Mouse (Mus musculus): Measurements from ENCODE around the gene Fam43a.
A peak's percentile ranks its signal among the peaks of the same experiment; 100 is the strongest.

Fam43a gene

DNA sequence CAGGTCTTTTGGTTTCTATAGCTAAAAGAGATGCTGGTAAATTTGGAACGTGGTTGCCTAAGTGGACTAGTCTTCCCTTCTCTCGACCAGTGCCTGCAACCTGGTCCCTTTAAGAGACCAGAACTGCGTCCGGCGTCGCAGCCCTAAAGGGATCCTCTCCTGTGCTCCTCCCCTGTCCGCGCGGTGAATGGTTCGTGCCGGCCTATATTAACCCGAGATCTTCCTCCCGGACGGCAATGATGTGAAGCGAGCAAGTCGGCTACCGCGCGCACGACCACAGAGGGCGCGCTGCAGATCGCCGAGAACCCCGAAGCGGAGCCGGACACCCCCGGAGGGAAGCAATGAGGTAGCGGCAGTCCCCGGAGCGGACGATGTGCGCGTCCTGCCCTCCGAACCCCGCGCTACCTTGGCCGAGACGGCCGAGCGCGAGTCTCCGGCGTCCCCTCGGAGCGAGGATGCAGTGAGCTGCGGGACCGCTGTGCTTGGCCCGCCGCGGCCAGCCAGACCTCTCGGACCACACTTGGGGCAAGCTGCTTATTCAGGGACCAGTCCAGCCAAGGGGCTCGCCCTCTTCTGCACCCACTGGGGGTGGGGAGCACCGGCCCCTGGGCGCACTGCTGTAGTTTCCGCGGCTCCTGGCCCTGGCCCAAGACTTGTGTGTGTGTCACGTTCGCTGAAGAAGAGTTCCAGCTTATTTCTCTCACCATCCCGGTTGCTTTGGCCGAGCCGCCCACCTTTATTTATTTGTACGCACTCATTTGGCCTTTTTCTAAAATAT is at the start of gene Fam43a:
TSS of gene Fam43a (plus strand) at position 233 of the 778 bp plus-strand sequence.
- DNase-seq, result peak; percentile 95 to 96

DNA sequence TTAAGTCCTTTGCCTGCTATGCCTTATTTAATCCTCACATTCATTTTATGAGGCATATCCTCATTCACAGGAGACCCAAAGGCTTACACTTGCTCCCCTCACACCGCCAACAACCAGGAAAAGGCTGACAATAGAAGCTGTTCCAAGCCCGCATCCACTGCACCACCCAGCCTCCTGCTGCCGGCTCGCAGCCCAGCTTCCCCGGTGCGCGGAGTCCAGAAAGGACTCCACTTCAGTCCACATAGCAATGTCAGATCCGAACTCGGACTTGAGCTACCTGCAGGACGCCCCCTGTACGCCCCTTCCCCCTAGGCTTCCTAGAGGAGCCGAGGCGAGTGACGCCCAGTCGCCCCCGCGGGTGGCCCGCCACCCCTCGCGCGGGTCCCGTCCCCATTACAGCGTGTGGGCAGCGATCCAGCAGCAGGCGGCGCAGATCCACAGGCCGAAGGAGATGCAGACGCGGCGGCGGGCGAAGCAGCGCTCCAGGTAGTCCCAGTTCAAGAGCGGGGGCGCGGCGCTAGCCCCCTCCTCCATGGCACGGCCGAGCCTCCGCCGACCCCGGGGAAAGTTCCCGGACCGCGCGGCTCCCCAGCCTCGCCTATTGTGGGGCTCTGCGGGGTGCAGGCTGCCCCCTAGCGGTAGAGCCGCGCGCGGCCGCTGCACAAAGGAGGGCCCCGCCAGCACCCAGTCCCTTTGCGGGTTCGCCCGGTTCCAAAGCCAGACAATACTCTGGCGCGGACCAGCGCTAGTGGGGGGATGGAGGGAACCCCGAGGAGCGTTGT is 49.4 kb upstream of the Fam43a start:
- DNase-seq, result peak; percentile 85 to 86

DNA sequence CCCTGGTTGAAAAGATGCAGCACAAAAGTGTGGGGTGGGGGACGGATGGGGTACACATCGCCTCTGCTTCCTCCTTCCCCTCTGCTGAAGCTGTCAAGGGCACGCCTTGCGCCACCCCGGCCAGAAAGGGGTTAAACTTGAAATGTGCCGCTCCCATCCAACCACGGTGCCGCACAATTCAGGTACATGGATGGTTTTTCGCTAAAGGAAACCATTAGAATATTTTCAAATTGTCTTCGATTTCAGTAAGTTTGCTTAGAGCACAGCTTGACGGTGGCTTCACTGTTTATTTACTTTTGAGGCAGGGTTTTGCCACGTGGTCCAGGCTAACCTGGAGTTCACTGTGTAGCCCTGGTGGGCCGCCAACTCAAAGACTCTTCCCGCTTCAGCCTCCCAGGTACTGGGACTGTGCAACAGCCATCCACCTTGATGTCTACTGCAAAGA is 48.8 kb upstream of the Fam43a start, which contains the start of gene Tmem44:
TSS of gene Tmem44 (minus strand) at position 95 of the 445 bp plus-strand sequence.
- DNase-seq, result no peak

DNA sequence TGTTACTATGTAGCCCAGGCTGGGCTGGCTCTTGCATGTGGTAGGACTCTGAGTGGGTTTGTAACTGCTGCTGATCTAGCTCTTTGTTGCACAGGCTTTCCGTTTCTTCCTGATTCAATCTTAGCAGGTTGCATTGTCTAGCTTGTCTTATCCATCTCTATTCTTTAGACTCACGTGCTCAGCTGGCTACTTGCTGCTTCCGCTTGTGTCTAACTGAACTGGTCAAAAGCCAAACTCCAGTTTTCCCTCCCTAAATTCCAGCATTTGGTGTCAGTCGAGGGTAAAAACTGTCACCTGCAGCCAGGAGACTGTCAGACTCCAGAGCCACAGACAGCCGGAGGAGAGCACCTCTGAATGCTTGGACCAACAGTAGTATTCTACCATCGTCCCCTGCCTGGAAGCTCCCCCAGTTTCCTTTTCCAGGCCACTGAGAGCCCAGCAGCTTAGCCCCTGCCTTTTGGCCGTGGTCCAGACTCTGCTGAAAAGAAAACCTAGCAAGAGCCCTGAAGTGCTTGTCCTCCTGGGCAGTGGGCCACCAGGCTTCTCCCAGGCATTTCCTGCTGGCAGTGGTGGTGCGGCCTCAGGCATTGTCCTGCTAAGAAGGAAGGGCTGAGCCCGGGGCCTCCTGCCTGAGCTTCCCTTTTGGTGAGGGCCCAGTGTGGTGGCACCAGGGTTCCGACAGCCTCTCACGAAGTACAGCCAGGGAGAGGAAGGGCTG is 46.7 kb upstream of the Fam43a start:
- DNase-seq, result peak; percentile 36 to 65

DNA sequence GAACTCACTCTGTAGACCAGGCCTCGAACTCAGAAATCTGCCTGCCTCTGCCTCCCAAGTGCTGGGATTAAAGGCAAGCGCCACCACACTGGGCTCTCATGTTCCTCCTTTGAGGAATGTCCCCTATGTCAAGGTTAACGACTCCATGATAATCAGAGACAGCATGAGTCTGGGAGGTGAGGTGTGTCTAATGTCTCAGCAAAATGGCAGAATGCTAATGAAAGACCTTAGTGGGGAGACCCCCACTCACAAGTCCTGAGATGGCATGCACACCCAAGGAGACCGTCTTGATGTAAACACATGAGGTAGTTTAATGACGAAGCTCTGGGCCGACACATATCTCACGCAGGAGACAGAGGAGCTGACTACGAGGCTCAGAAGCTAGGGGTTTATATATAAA is 45.4 kb upstream of the Fam43a start:
- no peak for DNase-seq

DNA sequence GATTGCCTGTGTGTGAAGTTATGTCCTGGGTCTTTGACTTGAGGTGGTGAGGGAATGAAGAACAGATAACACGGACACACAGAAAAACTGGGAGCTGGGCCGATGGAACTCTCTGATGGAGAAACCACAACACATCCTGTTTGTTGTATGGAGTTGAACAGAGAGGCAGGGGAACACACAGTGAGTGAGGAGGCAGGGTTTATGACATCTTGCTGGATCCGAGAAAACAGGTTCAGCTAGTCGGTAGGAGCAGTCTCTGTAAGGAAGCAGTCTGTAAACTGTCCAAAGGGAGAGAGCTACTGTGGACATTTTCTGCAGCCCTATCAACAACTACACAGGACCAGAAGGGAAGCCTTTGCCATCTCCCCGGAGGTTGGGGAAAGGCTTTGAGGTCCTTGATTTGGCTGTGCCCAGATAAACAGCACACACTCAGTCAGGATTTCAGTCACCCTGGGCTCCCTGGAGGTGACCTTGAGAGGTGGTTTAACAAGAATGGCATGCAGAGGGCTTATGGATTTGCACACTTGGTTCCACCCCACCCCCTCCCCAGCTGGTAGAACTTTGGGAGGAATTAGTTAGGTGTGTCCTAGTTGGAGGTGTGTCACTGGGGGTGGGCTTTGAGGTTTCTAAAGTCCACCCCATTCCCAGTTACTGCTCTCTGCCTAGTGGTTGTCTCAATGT is 40.1 kb upstream of the Fam43a start:
- no peak for DNase-seq

DNA sequence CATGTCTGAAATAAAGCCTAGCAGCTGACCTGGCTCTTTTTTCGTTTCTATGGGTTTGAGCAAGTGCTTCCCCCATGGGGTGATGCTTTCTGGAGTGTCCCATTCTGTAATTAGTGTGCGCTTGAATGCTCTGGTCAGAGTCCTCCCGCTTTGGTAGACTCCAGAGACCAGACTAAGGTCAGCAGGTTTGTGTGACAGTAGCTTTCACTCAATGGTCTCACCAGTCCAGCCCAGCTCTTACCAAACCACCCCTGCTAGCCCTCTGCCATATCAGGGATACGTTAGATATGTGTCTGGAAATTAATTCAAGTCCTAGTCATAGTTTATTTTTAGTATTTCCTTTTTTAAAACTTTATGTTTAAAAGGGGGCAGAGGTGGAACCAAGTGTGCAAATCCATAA is 38.9 kb upstream of the Fam43a start:
- no peak for DNase-seq

DNA sequence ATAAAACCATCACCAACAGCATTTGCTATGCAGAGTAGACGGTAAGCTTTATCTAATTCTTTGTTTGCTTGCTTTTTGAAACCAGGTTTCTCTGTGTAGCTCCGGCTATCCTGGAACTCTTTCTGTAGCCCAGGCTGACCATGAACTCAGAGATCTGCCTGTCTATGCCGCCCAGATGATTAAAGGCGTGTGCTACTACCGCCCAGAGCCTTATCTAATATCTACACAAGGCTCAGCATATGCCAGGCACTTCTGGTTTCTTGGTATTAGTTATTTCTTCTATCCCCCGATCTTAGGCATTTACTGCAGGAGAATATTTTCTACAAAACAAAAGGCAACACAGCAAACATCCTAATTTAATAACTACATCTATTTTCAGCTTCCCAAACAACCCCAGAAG is 33.9 kb upstream of the Fam43a start:
- DNase-seq, result no peak

DNA sequence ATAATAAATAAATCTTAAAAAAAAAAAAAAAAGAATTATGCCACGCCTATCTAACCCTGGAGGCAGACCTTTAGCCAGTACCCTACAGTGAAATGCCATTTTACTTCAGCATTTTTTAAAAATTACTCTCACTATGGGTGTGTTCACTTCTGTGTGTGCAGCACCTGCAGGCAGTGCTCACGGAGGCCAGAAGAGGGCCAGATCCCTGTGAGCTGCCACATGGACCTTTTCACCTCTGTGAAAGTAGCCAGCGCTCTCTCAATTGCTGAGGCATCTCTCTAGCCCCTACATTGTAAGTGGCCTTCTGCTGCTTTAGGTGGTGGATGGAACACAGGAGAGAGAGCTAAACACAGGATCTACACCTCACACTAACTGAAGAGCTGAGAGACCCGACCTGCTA is 29.4 kb upstream of the Fam43a start:
- DNase-seq, result no peak

DNA sequence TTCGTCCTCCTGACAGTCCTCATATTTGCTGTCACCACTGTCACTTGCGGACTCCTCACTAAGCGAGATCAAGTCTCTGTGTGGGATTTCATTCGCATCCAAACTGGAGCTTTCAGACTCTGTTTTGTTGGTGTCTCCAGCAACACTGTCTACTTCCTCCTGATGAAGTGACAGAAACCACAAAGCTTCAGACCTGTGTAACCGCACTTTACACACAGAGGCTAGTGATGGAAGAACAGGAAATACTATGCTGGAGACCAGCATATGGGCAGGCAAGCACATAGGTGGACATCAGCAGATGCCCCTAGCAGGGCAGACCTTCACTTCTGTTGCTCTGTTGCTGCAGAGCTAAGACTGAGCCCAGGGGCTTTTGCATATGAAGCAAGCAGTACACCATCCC is 28.1 kb upstream of the Fam43a start:
- no peak for DNase-seq

DNA sequence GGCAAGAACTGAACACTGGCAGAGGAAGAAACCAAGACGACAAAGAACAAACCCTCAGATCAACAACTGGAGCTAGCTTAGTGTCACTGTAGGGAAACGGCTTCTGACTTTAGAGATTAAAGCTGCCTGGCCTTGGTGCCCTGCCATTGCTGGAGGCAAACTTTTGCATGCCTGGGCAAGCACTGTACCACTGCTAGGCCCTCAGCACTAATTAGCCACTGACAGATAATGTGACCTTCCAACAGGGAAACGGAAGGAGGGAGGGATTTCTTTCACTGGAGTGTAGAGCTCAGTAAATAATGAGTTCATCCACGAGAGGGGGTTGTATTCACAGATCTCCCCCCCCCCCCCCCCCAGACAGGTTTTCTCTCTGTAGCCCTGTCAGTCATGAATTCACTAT is 27.3 kb upstream of the Fam43a start:
- no peak for DNase-seq

DNA sequence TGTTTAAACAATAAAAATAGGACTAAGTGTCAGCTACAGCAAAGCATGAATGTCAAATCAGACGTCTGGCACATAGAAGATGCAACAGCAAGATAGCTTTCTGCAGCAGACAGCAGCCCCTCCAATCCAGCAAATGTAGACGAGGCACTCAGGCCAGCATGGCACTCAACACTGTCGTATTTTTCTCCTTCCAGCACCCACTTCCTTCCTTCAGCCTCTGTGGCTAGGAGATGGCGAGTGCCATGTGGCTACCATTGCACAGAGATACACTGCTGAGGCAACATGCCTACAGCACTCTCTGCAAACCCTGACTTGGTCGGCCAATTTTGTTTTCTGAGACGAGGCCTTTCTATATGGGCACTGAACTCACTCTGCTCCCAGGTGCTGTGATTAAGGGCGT is 23.7 kb upstream of the Fam43a start:
- DNase-seq, result no peak

DNA sequence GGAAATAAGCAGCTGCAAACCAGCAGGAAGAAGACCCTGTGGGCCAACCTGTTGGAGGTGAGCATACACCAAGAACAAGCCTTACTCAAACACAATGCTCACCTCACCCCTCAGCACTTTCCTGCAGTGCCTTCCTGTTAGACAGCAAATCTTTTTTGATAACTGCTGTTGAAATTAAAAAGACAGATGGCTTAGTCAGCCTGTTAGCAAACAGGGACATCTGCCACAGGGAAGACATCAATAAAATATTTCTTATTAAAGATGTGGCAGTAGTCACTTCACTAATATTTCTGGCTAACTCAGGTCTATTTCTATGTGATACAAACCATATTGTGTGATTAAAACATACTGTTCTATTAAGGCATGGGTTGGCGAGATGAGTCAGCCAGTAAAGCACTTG is 23.1 kb upstream of the Fam43a start:
- DNase-seq, result no peak

DNA sequence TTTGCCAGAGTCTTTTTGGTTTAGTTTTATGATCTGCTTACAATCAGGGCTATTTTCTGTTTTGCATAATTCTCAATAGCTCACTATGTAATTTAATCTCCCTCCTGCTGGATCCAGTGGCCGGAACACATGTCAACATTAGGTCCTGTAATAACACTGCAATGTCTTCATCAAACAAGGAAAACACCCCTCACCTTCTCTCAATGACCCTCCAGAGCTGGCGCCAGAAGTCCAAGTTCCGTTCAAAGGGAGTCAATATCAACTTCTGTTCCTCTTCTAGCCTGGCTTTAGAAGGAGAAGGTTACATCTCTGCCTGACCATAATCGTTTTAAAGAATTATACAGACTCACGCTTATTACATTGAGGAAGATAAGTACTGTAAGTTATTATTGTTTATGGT is 18.8 kb upstream of the Fam43a start:
- DNase-seq, result no peak

DNA sequence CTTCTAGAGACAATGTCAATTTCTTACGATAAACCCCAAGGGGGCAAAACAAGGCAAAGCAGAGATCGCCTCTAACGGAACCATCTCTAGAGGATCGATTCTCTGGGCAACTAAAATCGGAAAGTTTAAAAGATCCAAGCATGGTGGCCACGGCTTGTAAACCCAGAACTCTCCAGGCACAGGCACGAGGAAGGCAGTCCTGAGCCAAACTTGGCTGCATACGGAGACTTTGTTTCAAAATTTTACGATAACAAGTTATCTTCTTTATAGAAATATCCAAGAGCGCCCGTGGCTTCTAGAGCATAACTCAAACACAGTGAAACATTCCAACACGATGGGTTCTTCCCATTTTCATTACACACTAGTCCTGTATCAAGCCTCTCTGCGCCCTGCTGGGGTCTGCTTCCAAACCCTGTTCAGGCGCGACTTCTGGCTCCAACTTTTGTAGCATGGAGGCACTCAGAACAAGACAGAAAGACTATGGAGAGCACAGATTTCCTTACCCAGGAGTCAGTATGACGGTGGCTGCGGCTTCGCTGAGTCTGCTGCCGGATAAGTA is 12.5 kb upstream of the Fam43a start:
- DNase-seq, result no peak

DNA sequence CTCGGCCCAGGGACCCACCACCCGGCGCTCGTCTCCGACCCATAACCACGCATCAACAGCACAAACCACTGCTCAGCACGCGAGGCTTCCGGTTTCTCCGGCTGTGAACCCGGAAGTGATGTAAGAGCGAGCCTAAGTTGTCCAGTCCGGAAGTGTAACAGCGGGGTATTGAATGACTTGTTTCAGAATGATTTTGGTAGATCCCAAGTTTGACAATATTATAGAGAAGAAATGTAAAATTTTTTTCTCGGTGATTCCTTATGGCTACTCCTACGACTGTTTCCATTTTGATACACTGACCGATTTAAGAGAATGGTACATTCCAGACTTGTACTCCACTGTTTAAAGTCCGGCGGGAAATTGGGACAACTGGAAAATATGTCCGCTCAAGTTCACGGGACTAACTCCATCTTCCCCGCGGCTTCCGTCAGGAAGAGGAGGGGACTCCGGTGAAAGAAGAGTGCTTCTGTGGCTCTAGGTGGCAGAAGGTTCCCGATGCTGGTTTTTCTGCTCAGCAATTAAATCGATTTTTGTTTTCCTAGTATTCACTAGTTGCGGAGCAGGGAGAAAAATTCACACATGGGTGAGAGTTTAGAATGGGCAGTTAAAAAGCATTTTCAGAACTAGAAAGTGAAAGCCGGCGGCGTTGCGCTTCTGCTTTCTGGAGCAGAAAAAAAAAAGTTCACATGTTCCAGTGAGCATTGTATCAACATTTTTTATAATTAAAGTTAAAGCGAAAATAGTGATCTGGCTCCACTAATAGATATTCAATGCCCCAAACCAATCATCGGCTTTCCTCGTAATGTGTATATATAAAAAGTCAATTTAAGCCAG is 11.8 kb upstream of the Fam43a start, which contains the start of gene Lsg1:
TSS of gene Lsg1 (minus strand) at position 99 of the 834 bp plus-strand sequence.
- DNase-seq, result peak; percentile 83 to 89

DNA sequence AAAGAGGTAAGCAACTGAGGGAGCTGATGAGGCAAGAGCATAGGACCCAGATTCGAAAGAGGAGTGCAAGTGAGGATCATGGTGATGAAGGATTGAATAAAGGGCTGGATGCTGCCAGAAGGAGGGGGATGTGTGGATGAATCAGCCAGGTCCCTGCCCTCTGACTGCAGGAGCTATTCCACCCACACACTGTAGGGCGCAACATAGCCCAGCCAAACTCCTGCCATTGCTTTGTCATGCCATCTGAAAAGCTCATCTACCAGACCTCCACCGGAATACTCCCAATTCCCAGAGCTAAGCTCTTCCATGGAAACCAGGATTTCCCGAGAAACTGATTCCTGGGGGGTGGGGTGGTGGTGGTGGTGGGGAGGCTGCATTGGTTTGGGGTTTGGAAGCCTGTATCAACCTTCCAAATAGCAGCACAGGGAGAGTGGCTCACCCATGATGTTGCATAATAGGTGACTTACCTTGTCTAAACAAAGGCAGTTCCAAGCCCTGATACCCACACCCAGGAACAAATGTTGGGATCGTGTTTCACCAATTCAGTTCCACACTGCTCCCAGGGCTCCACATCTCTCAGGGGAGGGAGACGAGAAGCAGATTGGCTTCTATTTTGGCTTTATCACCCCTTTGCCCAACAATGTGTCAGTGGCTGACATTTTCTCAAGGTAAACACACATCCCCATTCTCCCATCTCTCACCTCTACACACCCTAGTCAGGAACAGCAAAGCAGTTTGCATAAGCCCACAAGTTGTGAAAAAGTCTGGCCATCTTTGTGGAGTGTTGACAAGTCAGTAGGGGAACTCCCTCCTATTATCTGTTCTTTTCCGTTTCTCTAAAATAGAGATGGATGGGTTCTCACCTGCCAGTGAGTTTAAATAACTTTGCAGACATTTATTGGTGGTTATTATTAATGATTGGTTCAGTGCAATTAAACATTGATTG is 9.0 kb upstream of the Fam43a start:
- no peak for DNase-seq

DNA sequence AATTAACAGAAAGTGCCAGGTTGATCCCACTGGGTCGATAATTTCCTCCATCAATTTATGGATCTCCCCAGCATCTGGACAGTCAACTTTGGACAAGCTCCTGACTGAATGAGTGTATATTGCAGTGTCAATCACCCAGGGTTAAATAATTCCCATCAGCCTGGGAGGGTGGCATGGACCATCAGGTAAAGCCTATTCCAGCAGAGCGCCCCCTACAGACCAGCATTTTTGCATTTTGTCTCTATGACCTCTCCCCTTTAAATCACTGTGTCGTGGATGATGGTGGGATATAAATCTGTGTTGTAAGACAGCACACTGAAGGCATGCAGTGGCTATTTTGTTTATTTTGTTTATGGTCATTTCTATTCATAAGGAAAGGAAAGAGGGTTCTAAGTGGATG is 7.5 kb upstream of the Fam43a start:
- no peak for DNase-seq

DNA sequence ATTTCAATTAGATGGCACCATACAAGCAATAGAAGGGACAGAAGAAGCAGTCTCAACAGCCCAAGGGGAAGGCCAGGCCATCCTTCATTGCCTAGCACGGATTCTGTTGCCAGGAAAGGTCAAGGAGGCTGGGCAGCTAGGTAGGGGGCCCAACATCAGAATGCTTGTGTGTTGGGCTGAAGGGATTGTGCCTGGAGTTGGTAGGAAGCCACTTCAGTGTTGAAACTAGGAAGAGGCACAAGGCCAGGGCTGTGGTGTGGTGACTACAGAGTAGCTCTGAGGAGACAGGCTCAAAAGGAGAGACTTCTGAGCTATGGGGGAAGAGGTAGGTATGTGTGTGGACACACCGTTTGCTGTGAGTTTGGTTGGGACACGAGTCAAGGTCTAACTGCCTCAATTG is 4.2 kb upstream of the Fam43a start:
- no peak for DNase-seq

DNA sequence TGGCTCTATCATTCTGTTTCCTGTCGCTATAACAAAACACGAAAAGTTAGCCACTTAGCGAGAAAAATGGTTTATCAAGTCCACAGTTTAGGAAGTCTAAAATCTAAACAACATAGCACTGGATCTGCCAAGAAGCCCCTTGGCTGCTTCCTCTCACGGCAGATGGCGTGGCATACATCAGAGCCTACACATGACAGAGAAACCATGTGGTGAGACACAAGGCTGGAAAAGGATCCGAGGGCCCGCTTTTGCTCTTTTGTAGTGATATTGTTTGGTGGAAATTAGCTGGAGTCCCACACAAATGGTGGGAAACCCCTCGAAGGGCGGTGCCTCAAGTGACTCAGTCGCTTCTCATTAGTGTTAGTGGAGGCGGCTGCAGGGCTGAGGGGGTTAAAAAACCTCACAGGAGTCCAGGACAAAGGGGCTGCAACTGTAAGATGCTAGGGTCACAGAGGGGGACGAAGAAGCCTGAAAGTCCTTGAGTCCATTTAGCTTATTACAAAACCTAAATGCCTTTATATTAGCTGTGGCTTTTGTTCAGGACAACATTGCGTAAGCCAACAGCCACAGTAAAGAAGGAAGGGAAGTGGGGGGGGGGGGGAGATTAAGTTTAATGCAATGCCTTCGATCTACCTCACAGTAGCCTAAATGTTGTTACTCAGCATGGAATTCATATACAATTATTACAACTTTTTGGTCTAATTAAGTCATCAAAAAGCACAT is 3.5 kb upstream of the Fam43a start:
- peak; percentile 29 to 44 for DNase-seq
